Mouse (Mus musculus) ES-E14 (cell line): ENCODE measurements around the gene Mapk8ip1.

Experiments
- CHD2 ChIP-seq: IDR thresholded peaks from 2 replicates; pipeline ENCODE4 v1.6.1; 2014; ENCODE audit warnings: mild to moderate bottlenecking, low read depth, low read length, inconsistent platforms
- HCFC1 ChIP-seq: IDR thresholded peaks from 2 replicates; pipeline ENCODE4 v1.6.1; 2012; ENCODE audit warnings: low read length, inconsistent platforms, borderline replicate concordance; ENCODE audit not compliant: insufficient read depth
- ZNF384 ChIP-seq: IDR thresholded peaks from 2 replicates; pipeline ENCODE4 v1.6.1; 2012; ENCODE audit warnings: low read depth, low read length, inconsistent platforms

DNA sequence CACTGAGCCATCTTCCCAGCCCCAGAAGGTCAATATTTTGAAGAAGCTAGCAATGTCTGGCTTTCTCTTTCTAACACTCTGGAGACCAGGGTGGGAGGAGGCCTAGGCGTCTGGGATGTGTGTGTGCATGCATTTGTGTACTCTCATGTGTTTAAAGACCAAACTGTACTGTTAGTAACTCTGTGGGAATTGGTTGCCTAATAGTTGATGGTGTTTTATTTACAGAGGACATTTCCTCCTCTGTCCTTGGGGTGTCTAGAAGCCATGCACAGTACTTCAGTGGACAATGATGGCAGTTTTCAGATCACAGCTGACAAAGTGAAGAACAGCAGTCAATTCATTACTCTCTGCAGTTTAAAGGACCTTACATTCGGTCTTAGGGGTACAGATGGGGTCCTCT lies 53.9 kb downstream of the Mapk8ip1 start:
- no peak for TF ChIP-seq HCFC1
- TF ChIP-seq ZNF384: no peak
- TF ChIP-seq CHD2: no peak
